Mouse (Mus musculus): ENCODE data around the gene H2al1e. TPM values are rescaled to one million over a fixed set of nuclear protein-coding genes. Genes with fewer than 3 reads are reported as not detected.

H2al1e gene
- total RNA-seq, 2 experiments from 2014 or later: not detected

Other genes with a start within 250 kb of the H2al1e start
- gene H2al1a, start 12.7 kb upstream of the H2al1e start, total RNA-seq (2021): not detected
- not detected for gene H2al1b, start 9.5 kb upstream of the H2al1e start, total RNA-seq (2021)
- gene H2al1c, start 6.3 kb upstream of the H2al1e start, total RNA-seq (2021): not detected
- not detected for gene H2al1d, start 3.1 kb upstream of the H2al1e start, total RNA-seq (2021)
- not detected for gene H2al1f, start 3.2 kb downstream of the H2al1e start, total RNA-seq (2021)
- not detected for gene H2al1g, start 6.3 kb downstream of the H2al1e start, total RNA-seq (2021)
- gene H2al1h, start 9.6 kb downstream of the H2al1e start, total RNA-seq (2021): not detected
- gene H2al1i, start 12.7 kb downstream of the H2al1e start, total RNA-seq (2021): not detected
- not detected for gene H2al1j, start 15.9 kb downstream of the H2al1e start, total RNA-seq (2021)